Mouse (Mus musculus): Measurements from ENCODE around the gene Klra4. TPM values are rescaled to one million over a fixed set of nuclear protein-coding genes. Genes with fewer than 3 reads are reported as not detected.

Gene Klra4
- polyA plus RNA-seq, 1 experiment from 2014 or later, result not detected

Other genes starting within 250 kb of the Klra4 start
- not detected in 2 replicates for gene Gm17631, start 204.6 kb downstream of the Klra4 start, polyA plus RNA-seq (2014; fragmentation: Nextera tagmentation; extraction: Ambion mirVana)
- gene Klra17, start 190.6 kb downstream of the Klra4 start, polyA plus RNA-seq (2014; fragmentation: Nextera tagmentation; extraction: Ambion mirVana), result not detected in 2 replicates
- not detected in 2 replicates for gene Klra5, start 149.6 kb downstream of the Klra4 start, polyA plus RNA-seq (2014; fragmentation: Nextera tagmentation; extraction: Ambion mirVana)
- gene Klra6, start 40.3 kb downstream of the Klra4 start, polyA plus RNA-seq (2014; fragmentation: Nextera tagmentation; extraction: Ambion mirVana), result not detected in 2 replicates
- gene Klra8, start 62.6 kb upstream of the Klra4 start, polyA plus RNA-seq (2014; fragmentation: Nextera tagmentation; extraction: Ambion mirVana), result not detected in 2 replicates
- not detected in 2 replicates for gene Klra9, start 125.8 kb upstream of the Klra4 start, polyA plus RNA-seq (2014; fragmentation: Nextera tagmentation; extraction: Ambion mirVana)
- gene Klra7, start 166.1 kb upstream of the Klra4 start, polyA plus RNA-seq (2014; fragmentation: Nextera tagmentation; extraction: Ambion mirVana), result not detected in 2 replicates
- not detected in 2 replicates for gene Klra10, start 214.7 kb upstream of the Klra4 start, polyA plus RNA-seq (2014; fragmentation: Nextera tagmentation; extraction: Ambion mirVana)